Mouse (Mus musculus): Measurements from ENCODE around the gene Taf6l. TPM values are rescaled to one million over a fixed set of nuclear protein-coding genes. Genes with fewer than 3 reads are reported as not detected.

The Taf6l gene
- polyA plus RNA-seq, 1 experiment from 2014 or later: 23.0 TPM

GRCm38 (mm10) chr19:8774086-8774835 lies 12.0 kb downstream of the Taf6l start, which contains the start of gene Tmem179b:
TSS of gene Tmem179b (minus strand) at chr19:8774467.
- under 1% methylated on average over 61 of the region's 68 CpGs for WGBS
- peak within 1 kb of the TSS; percentile 81 for H3K4me3 ChIP-seq (ENCODE audit: low read depth, low read length)
- H3K9me3 ChIP-seq (ENCODE audit: control insufficient read depth, low read length): no peaks in the 10 kb centered on the region
- H3K27ac ChIP-seq (replicated peaks; ENCODE audit: low read depth, low read length): peak within 1 kb of the TSS; percentile 97
- peak within 1 kb of the TSS; percentile 92 for H3K9ac ChIP-seq (ENCODE audit: low read length)
- H3K36me3 ChIP-seq (ENCODE audit: control insufficient read depth, insufficient read depth, low read length): peaks cover 15% of the 10 kb centered on the region; the same call in 1 of the 2 replicates
- DNase-seq (ENCODE audit: low spot score) (peak; percentile 98), ATAC-seq (ENCODE audit: insufficient number of reproducible peaks, low FRiP score, low TSS enrichment, low read depth) (peak; percentile 90)
- peak within 1 kb of the TSS; percentile 98 for H3K4me2 ChIP-seq (ENCODE audit: low read depth, severe bottlenecking)
- no peaks in the 10 kb centered on the region for H3K27me3 ChIP-seq (ENCODE audit: control insufficient read depth, insufficient read depth, low read length)
- peaks cover 17% of the 10 kb centered on the region for H3K4me1 ChIP-seq (ENCODE audit: control insufficient read depth, insufficient read depth, low read length)

- 50% methylated on average over 6 of the region's 6 CpGs for WGBS
- Histone ChIP-seq H3K36me3 (ENCODE audit: control insufficient read depth, insufficient read depth, low read length) (peaks cover 13% of the 10 kb centered on the region; the same call in 1 of the 2 replicates), H3K9me3 (ENCODE audit: control insufficient read depth, low read length) (no peaks in the 10 kb centered on the region), H3K4me3 (ENCODE audit: low read depth, low read length) (peak overlapping the region; percentile 81), H3K4me1 (ENCODE audit: control insufficient read depth, insufficient read depth, low read length) (peaks cover 17% of the 10 kb centered on the region), H3K27ac (replicated peaks; ENCODE audit: low read depth, low read length) (peak overlapping the region; percentile 59), H3K9ac (ENCODE audit: low read length) (peak overlapping the region; percentile 51), H3K4me2 (ENCODE audit: low read depth, severe bottlenecking) (peak overlapping the region; percentile 98), H3K27me3 (ENCODE audit: control insufficient read depth, insufficient read depth, low read length) (no peaks in the 10 kb centered on the region)
- ATAC-seq (ENCODE audit: insufficient number of reproducible peaks, low FRiP score, low TSS enrichment, low read depth): no peak
- no peak for DNase-seq (ENCODE audit: low spot score)
These were observed 12.8 kb downstream of the Taf6l start for GRCm38 (mm10) chr19:8773409-8773808.

DNA sequence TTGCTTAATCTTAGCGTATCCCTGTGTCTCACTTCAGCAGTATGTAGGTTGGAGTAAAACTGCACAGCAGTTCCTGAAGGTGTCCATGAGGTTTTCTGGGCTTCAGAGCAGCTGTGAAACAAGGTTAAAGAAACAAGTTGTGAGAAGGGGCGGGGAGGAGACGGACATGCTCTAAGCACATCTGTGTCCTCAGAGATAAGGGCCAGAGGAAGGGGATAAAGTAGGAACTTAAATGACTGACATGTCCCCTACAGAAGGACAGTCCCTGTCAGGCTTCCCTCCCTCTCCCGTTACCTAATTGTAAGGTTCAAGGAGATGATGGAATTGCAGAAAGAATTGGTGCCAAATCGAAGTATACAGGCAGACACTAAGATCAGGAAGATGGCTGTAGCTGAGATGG lies 13.2 kb downstream of the Taf6l start:
- Histone ChIP-seq H3K9ac (ENCODE audit: low read length) (no peak overlapping the region), H3K27ac (replicated peaks; ENCODE audit: low read depth, low read length) (peak overlapping the region; percentile 59; the same call in 1 of the 2 replicates), H3K9me3 (ENCODE audit: control insufficient read depth, low read length) (no peaks in the 10 kb centered on the region), H3K36me3 (ENCODE audit: control insufficient read depth, insufficient read depth, low read length) (peaks cover 15% of the 10 kb centered on the region; the same call in 1 of the 2 replicates), H3K4me3 (ENCODE audit: low read depth, low read length) (peak overlapping the region; percentile 2; the same call in 1 of the 2 replicates), H3K4me1 (ENCODE audit: control insufficient read depth, insufficient read depth, low read length) (peaks cover 17% of the 10 kb centered on the region), H3K4me2 (ENCODE audit: low read depth, severe bottlenecking) (peak overlapping the region; percentile 98; the same call in 1 of the 2 replicates), H3K27me3 (ENCODE audit: control insufficient read depth, insufficient read depth, low read length) (no peaks in the 10 kb centered on the region)
- no peak for ATAC-seq (ENCODE audit: insufficient number of reproducible peaks, low FRiP score, low TSS enrichment, low read depth)
- no peak for DNase-seq (ENCODE audit: low spot score)
- WGBS: 85% methylated on average over 5 of the region's 5 CpGs

GRCm38 (mm10) chr19:8770567-8771270 lies 15.5 kb downstream of the Taf6l start, which contains the start of gene Tmem223:
TSS of gene Tmem223 (plus strand) at chr19:8770996.
- peak within 1 kb of the TSS; percentile 80 for H3K27ac ChIP-seq (replicated peaks; ENCODE audit: low read depth, low read length)
- peak within 1 kb of the TSS; percentile 96 for H3K9ac ChIP-seq (ENCODE audit: low read length)
- DNase-seq (ENCODE audit: low spot score) (peak; percentile 84), ATAC-seq (ENCODE audit: insufficient number of reproducible peaks, low FRiP score, low TSS enrichment, low read depth) (no peak)
- H3K27me3 ChIP-seq (ENCODE audit: control insufficient read depth, insufficient read depth, low read length): no peaks in the 10 kb centered on the region
- peak within 1 kb of the TSS; percentile 72 for H3K4me2 ChIP-seq (ENCODE audit: low read depth, severe bottlenecking)
- peak within 1 kb of the TSS; percentile 84 for H3K4me3 ChIP-seq (ENCODE audit: low read depth, low read length)
- H3K36me3 ChIP-seq (ENCODE audit: control insufficient read depth, insufficient read depth, low read length): peaks cover 30% of the 10 kb centered on the region
- peaks cover under 1% of the 10 kb centered on the region; the same call in 1 of the 2 replicates for H3K9me3 ChIP-seq (ENCODE audit: control insufficient read depth, low read length)
- H3K4me1 ChIP-seq (ENCODE audit: control insufficient read depth, insufficient read depth, low read length): peaks cover 17% of the 10 kb centered on the region
- WGBS: 22% methylated on average over 29 of the region's 29 CpGs

- no peak overlapping the region for H3K4me3 ChIP-seq (ENCODE audit: low read depth, low read length)
- no peak overlapping the region for H3K4me2 ChIP-seq (ENCODE audit: low read depth, severe bottlenecking)
- H3K36me3 ChIP-seq (ENCODE audit: control insufficient read depth, insufficient read depth, low read length): peaks cover 48% of the 10 kb centered on the region
- peaks cover 10% of the 10 kb centered on the region for H3K9me3 ChIP-seq (ENCODE audit: control insufficient read depth, low read length)
- H3K27ac ChIP-seq (replicated peaks; ENCODE audit: low read depth, low read length): no peak overlapping the region
- H3K27me3 ChIP-seq (ENCODE audit: control insufficient read depth, insufficient read depth, low read length): no peaks in the 10 kb centered on the region
- DNase-seq (ENCODE audit: low spot score) (no peak), ATAC-seq (ENCODE audit: insufficient number of reproducible peaks, low FRiP score, low TSS enrichment, low read depth) (no peak)
- WGBS: 95% methylated on average over 9 of the region's 9 CpGs
- H3K9ac ChIP-seq (ENCODE audit: low read length): no peak overlapping the region
- H3K4me1 ChIP-seq (ENCODE audit: control insufficient read depth, insufficient read depth, low read length): peaks cover 5% of the 10 kb centered on the region; the same call in 1 of the 2 replicates
These were observed 20.7 kb downstream of the Taf6l start for GRCm38 (mm10) chr19:8765562-8765961.

DNA sequence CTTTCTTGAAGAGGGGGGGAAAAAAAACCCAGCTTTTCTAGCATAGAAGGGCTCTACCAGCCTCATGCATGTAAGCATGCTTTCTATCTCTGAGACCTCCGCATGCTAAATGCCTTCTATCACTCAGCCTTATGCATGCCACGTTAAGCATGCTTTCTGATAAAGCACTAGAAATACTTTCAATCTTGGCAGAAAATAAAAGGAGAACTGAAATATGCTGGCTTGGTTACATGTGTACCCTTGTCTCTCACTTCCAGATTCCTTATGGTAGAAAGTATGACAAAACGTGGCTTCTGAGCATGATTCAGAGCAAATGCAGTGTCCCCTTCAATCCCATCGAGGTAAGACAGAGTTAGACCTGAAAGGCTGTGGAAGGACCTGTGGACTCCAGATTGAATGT lies 22.9 kb downstream of the Taf6l start:
- Histone ChIP-seq H3K4me2 (ENCODE audit: low read depth, severe bottlenecking) (no peak overlapping the region), H3K36me3 (ENCODE audit: control insufficient read depth, insufficient read depth, low read length) (peaks cover 40% of the 10 kb centered on the region), H3K27me3 (ENCODE audit: control insufficient read depth, insufficient read depth, low read length) (no peaks in the 10 kb centered on the region), H3K4me1 (ENCODE audit: control insufficient read depth, insufficient read depth, low read length) (no peaks in the 10 kb centered on the region), H3K9me3 (ENCODE audit: control insufficient read depth, low read length) (peaks cover 10% of the 10 kb centered on the region), H3K4me3 (ENCODE audit: low read depth, low read length) (no peak overlapping the region), H3K9ac (ENCODE audit: low read length) (no peak overlapping the region), H3K27ac (replicated peaks; ENCODE audit: low read depth, low read length) (no peak overlapping the region)
- DNase-seq (ENCODE audit: low spot score): no peak
- WGBS: 95% methylated on average over 4 of the region's 4 CpGs
- no peak for ATAC-seq (ENCODE audit: insufficient number of reproducible peaks, low FRiP score, low TSS enrichment, low read depth)

DNA sequence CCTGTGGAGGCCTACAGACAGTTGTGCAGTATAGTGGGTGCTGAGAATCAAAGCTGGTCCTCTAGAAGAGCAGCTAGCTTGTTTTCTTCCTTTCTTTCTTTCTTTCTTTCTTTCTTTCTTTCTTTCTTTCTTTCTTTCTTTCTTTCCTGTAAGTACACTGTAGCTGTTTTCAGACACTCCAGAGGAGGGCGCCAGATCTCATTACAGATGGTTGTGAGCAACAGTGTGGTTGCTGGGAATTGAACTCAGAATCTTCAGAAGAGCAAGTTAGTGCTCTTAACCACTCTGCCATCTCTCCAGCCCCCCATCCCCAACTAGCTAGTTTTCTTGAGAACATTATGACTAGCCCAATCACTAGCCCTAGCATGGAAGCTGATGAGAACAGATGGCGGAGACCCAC lies 25.5 kb downstream of the Taf6l start:
- Histone ChIP-seq H3K36me3 (ENCODE audit: control insufficient read depth, insufficient read depth, low read length) (peaks cover 25% of the 10 kb centered on the region), H3K27me3 (ENCODE audit: control insufficient read depth, insufficient read depth, low read length) (no peaks in the 10 kb centered on the region), H3K4me1 (ENCODE audit: control insufficient read depth, insufficient read depth, low read length) (no peaks in the 10 kb centered on the region), H3K9ac (ENCODE audit: low read length) (no peak overlapping the region), H3K27ac (replicated peaks; ENCODE audit: low read depth, low read length) (no peak overlapping the region), H3K9me3 (ENCODE audit: control insufficient read depth, low read length) (peaks cover 10% of the 10 kb centered on the region), H3K4me2 (ENCODE audit: low read depth, severe bottlenecking) (no peak overlapping the region), H3K4me3 (ENCODE audit: low read depth, low read length) (no peak overlapping the region)
- ATAC-seq (ENCODE audit: insufficient number of reproducible peaks, low FRiP score, low TSS enrichment, low read depth) (no peak), DNase-seq (ENCODE audit: low spot score) (no peak)
- 88% methylated on average over 2 of the region's 2 CpGs for WGBS

DNA sequence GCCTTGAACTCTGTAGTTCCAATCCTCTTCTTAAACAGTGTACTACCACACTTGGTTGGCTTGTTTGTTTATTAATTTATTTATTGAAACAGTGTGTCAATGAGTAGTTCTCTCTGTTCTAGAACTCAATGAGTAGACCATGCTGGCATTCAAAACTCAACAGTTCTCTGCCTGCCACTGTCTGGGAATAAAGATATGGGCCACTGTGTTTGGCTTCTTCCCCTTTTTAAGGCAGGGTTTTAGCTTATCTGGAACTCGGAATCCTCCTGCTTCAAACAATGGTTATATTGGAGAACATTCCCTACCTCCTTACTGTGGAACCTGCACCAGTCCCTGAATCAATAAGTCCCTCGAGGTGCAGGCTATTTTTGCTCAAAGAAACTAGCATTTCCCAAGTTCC lies 27.3 kb downstream of the Taf6l start:
- no peak overlapping the region for H3K9ac ChIP-seq (ENCODE audit: low read length)
- ATAC-seq (ENCODE audit: insufficient number of reproducible peaks, low FRiP score, low TSS enrichment, low read depth) (no peak), DNase-seq (ENCODE audit: low spot score) (no peak)
- peaks cover 11% of the 10 kb centered on the region for H3K36me3 ChIP-seq (ENCODE audit: control insufficient read depth, insufficient read depth, low read length)
- no peak overlapping the region for H3K4me2 ChIP-seq (ENCODE audit: low read depth, severe bottlenecking)
- 95% methylated on average over 2 of the region's 2 CpGs for WGBS
- H3K4me1 ChIP-seq (ENCODE audit: control insufficient read depth, insufficient read depth, low read length): no peaks in the 10 kb centered on the region
- H3K4me3 ChIP-seq (ENCODE audit: low read depth, low read length): no peak overlapping the region
- no peaks in the 10 kb centered on the region for H3K9me3 ChIP-seq (ENCODE audit: control insufficient read depth, low read length)
- H3K27me3 ChIP-seq (ENCODE audit: control insufficient read depth, insufficient read depth, low read length): no peaks in the 10 kb centered on the region
- no peak overlapping the region for H3K27ac ChIP-seq (replicated peaks; ENCODE audit: low read depth, low read length)

Data from limb, embryonic 11.5 days (tissue).